Mouse (Mus musculus): Measurements from ENCODE around the gene C1ql4.

Gene C1ql4

DNA sequence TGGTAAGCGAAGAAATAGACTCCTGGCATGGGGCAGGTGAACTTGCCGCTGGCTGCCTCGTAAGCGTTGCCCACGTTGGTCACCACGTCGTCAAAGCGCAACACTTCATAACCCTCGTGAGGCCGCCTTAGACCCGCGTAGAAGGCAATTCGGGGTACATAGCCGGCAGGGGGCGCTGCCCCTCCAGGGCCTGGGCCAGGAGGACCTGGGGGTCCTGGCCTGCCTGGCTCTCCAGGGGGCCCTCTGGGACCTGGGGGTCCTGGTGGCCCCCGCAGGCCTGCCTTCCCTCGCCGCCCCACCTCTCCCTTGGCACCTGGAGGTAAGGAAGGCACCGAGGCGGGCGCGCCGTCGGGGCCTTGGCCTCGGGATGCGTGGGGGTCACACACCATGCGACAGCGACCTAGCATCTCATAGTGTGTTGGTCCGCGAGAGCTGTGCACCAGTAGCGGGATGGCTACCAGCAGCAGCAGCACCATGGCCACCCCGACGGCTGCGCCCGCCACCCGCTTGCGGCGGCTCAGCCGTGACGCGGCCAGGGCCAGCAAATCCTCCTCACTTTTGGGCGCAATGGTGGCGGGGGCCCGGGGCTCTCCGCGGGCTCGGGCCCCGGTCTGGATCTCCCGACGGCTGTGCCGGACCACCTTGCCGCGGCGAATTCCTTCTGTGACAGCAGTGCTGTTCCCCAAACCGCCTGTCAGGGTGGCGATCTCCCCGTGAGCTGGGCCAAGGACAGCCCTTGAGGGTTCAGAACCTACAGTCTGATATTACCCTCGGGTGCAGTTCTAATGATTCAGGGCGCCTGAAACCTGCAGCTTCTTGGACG is at the start of gene C1ql4:
TSS of gene C1ql4 (minus strand) at position 565 of the 823 bp plus-strand sequence.
- DNase-seq, result no peak

DNA sequence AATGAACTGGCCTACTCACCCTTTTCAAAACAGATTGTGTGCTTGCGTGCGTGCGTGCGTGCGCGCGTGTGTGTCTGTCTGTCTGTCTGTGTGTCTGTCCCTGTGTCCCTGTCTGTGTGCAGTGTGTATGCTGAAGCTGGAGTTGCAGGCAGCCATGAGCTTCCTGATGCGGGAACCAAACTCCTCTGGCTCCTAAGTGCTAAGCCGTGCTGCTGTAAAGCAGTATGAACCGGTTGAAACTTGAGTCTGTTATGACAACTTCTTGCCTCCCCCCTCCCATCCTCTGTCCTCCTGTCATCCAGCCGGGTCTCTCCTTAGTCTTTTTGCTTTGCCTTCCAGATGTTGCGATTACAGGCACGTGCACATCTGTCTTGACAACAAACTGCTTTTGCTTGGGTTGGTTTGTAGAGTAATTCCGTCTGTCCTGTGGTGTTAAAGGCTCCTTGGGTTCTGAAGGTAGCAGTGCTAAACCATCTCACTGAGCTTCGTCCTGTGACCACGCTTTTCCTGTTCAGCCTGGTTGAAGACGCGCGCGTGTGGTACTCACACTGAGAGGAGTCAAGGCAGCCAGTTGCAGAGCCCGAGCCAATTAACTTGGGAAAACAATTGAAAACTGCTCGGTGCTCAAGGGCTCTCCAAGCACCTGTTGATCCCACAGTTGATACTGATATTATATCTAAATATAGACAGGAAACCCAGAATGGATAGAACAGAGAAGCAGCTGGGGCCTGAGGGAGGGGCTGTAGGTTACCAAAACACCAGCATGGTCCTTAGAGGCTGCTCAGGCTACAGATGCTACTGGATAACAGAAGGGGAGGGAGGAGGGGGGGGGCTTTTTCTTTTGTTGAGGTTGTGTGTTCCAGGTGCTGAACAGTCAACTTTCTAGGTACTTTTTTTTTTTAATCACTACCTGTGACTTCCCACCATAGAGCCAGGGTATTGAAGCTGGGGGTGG is 42.6 kb upstream of the C1ql4 start:
- DNase-seq, result peak in 1 of 2 experiments; percentile 7

DNA sequence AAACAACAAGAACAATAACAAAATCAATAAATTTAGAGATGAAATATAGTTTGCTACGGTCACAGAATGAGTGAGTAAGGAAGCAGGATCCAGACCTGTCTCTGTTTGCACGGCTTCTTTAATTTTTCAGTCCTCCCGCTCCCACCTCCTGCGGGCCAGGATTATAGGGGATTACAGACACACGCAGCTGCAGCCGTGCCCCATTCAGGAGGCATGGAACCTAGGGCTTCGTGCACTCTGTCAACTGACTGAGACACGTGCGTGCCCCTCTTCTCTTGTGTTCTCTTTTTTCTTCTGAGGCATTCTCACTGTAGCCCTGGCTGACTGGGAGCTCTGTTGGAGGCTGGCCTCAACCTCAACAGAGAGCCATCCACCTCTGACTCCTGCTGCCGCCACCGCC is 41.8 kb upstream of the C1ql4 start:
- peak in 1 of 2 experiments; percentile 4 for DNase-seq

DNA sequence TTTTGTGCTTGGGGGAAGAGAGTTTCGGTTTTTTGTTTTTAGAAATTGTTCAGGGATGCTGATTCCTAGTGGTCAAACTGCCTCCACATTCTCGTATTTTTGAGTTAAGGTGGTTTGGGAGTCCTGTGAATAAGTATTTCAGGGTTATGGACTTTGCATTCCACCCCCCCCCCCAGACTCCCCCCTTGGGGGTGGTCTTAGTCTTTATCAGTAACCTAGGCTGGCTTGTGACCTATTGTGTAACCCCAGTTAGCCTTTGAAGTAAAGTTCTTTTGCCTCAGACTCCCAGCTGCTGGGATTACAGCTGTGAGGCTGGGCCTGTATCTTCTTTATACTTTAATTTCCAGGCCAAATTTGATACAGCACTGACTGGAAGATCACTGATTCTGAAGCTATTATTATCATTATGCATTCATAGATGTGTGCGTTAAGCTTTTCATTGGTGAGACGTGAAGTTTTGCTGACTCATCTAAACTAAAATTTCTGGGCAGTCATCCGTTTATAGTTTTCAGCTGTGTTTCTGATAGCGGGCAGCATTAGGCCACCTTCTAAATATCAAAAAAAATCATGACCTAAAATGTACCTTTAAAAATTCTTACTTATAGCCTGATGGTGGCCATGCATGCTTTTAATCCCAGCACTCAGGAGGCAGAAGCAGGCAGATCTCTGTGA is 40.4 kb upstream of the C1ql4 start:
- DNase-seq, result no peak

DNA sequence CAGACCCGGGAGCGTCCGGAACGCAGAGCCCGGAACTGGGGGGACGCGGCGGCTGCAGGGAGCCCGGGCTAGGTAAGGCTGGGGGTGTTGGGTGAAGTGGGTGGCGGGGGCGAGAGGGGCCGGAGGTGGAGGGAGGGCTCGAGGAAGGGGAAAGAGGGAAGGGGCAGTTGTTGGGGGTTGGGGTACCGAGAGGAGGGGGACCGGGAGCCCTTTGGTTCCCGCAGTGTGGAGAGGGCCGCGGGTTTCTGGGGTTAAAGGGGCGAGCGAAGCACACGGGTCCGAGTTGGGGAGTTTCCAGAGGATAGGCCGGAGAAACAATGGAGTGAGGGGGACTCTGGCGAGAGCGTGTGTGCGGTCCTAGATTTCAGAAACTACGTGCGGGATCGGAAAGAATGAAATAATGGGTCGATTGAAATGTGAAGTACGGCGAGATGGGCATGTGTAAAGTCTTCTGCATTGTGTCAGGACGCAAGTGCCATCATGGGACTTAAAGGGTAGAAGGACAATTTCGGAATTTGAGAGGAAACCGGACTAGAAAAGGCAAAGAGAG is 39.3 kb upstream of the C1ql4 start:
- peak in 1 of 2 experiments; percentile 4 for DNase-seq

DNA sequence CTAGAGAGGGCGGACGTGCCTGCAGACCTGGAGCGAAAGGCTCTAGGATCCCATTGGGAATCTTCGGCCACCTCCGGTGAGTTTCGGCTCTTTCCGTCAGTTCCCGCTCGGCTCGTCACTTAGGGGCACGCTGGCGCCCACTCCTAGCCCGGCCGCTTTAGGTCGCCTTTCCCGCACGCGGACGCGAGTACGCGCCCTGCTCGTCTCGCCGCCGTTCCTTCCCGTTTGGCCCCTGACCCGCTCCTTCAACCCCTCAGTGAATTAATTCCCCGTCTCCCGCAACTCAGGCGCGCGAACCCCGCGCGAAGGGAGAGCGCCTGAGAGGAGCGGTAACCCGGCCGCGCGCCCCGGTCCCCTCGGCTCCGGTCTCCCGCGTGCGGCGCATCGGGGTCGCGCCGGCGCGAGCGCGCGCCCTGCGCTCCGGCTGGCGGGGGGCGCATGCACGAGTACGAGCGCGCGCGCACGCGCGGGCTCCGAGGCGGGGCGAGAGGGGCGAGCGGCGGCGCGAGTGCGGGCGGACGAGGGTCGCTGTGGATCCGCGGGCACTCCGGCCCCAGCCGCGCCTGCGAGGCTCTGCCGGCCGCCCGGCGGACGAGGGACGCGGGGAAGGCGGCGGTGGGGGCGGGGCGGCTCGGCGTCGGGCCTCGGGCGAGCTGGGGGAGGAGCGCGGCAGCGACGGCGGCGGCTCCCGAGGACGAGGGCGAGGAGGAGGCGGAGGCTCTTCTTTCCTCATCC is 38.6 kb upstream of the C1ql4 start:
- DNase-seq, result peak; percentile 34 to 36

DNA sequence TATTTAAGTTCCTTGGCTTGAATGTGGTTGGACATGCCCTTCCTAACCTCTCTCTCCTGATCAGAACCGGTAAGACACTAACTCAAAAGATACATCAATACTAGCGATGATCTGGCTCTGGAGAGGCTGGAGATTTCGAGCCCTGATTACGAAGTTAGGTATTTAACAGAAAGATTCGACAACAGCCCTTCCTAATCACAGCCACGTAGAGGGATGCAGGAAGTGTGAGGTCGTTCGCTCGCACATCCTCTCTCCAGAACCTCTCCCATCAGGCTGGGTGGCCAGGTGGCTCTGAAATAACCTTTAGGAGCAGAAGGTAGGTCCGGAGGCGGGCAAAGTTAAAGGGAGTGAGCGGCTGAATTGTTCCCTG is 38.1 kb upstream of the C1ql4 start, which contains the start of gene Spats2:
TSS of gene Spats2 (plus strand) at position 206 of the 370 bp plus-strand sequence.
- no peak for DNase-seq

DNA sequence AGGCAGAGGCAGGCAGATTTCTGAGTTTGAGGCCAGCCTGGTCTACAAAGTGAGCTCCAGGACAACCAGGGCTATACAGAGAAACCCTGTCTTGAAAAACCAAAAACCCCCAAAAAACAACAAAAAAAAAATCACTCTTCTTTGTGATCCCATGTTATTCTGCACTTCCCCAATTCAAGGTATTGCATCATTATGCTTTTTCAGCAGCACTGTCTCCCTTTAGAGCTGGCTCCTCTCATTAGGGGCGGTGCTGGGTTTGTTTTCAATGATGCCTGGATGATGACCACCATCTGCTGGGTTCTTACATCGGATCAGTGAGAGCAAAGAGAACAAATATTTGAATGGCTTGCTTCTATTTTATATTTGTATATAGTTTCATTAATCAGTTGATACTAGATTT is 35.0 kb upstream of the C1ql4 start:
- DNase-seq, result no peak

DNA sequence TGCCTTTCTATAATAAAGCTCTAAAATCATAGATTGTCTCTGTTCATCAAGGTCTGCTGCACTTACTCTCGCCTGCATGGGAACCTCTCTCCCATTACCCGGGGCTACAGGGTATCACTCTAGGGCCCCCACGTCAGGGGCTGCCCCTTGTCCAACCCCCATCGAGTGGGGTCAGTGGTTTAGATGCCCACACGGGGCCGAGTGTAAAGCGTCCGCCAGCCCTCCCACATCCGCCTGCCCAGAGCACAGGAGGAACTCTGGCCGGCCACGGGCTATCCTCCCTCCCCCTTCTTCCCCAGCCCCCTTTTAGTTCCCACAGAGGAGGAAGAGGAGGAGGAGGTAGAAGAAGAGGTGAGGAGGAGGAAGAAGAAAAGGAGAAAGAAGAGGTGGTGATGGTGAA is 33.2 kb upstream of the C1ql4 start:
- no peak for DNase-seq

DNA sequence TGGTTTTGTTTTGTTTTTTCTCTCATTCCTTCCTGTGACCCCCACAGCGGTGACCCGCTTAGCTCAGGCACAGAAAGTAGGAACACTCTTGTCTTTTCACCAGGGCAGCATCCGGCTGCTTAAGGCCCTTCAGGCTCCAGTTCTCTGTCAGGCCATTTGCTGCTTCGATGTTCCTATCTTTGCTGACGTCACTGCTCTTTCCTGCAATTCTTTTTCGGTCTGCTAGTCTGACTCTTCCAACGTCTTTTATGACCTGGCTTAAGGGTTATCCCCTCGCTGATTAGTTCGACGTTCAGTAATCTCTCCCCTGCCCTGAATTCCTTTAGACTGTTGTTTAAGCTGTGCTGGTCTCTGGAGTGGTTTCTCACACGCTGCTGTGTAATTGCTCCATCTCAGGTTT is 28.9 kb upstream of the C1ql4 start:
- no peak for DNase-seq

DNA sequence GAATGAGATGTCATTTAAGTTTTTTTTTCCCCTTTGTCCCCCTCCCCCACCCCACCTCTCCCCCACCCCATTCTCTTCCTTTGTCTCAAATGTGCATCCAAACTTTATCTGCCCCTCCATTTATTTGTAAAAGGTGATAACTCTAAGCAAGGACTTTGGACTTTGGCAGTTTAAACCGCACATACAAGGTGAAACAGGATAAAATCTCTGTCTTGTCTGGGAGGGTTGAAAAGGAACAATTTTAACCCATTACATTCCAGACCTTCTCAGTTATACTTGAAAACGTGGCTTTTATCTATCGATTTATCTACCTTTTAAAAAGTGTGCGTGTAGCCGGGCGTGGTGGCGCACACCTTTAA is 27.4 kb upstream of the C1ql4 start:
- DNase-seq, result no peak

DNA sequence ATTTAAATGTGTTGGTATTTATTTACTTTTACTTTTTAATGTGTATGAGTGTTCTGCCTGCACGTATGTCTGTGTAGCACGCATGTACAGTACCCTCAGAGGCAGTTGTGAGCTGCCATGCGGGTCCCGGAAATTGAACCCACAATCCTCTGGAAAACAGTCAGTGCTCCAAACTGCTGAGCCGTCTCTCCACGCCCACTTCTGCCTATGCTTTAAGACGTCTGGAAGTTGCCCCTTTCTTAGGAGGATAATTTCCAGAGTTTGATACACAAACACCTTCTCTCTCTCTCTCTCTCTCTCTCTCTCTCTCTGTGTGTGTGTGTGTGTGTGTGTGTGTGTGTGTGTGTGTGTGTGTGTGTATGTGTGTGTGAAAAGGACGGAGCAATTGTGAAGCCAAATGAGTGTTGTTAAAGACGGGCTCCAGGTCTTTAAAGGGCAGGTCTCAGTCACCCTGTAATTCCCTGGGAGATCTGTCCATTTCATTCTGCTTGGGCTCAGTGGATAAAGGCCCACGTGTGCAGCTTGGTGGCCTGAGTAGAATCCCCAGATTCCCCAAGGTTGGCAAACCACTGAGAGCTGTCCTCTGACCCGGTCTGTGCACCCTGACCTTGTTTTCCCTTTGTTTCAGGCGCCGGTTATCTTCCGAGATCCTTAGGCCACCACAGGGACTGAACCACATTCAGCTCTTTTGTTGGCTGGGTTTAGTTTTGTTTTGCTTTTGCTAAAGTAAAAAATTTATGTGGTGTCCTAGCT is 26.9 kb upstream of the C1ql4 start:
- DNase-seq, result no peak

DNA sequence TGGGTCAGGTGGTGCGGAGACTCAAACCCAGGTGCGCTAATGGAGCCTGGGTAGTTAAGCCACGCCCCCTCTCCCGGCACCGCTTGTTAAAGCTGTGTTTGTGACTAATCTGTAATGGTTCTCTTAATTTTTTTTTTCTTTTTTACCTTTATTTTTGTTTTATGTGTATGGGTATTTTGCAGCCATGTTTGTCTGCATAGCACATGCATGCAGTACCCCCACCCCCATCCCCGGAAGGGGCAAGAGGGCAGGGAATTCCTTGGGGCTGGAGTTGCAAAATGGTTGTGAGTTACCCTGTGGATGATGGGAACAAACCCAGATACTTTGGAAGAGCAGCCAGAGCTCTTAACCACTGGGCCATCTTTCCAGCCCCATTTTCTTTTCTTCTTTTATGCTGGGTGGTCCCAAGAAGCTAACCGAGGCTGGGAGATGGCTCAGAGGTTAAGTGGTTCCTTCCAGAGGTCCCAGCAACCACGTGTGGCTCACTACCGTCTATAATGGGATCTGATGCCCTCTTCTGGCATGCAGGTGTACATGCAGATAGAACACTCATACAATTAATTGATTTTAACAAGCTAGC is 25.9 kb upstream of the C1ql4 start:
- DNase-seq, result no peak

DNA sequence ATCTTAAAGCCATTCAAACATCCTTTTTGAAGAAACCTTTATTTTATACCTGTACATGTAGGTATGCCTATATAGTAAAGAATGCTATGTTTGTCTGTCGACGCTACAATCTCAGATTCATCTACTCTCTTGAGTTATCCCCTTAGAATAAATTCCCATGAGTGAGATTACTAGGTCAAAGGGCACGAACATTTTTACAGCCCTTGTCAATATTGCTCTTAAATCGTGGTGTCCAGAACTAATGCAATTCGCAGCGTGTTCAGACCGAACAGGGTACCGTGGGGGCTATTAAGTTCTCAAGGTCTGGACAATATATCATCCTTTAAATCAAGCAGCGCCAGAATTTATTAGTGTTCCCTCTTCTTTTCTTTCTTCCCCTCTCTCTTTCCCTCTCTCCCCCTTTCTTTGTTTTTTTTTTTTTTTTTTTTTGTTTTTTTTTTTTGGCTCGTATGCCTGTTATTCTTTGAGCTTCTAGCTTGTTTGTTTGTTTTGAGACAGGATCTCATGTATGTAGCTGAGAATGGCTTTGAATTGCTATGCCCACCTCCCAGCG is 25.3 kb upstream of the C1ql4 start:
- DNase-seq, result no peak

DNA sequence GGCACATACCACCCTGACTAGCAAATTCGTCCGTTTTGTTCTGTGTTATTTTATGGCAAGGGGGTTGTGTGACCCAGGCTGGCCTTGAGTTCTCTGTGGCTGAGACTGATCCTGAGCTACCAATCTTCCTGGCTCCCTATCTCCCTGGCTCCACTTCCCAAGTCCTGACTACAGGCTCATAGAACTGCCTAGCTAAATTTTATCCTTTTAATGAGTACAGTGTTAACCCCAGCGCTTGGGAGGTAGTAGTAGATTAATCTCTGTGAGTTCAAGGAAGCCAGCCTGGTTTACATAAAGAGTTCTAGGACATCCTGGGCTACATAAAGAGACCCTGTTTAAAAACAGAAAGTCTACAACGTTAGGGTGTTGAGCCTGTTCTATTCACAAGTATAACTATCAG is 24.2 kb upstream of the C1ql4 start:
- no peak for DNase-seq

DNA sequence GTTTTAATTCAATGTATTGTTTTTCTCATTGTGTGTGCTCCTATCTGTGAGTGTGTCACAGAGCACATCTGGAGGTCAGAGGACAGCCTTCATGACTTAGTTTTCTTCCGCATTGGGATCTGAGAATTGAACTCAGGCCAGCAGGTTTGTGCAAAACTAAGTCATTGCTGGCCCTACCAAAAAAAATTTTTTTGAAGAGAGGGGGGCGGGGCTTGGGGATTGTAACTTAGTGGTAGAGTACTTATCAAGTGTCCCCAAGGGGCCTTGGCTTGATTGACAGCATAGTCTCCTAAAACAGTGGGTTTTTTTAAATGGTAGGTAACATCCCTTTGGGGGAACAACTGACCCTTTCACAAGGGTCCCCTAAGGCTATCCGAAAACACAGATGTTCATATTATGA is 23.5 kb upstream of the C1ql4 start:
- no peak for DNase-seq

DNA sequence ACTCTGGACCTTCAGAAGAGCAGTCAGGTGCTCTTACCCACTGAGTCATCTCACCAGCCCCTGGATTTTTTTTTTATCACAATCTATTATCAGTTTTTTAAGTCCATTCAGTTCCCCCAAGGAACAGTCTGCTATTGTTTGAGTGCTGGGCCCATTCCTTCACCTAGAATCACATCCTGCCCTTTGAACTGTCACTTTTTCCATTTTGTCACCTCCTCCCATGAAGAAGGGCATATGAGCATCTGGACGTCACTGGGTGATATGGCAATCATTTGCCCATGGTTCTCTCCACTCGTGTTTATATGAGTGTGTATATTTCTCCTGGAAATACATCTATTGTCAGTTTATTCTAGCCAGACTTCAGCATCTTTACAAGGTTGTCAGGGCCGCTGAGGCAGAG is 20.2 kb upstream of the C1ql4 start:
- DNase-seq, result no peak

DNA sequence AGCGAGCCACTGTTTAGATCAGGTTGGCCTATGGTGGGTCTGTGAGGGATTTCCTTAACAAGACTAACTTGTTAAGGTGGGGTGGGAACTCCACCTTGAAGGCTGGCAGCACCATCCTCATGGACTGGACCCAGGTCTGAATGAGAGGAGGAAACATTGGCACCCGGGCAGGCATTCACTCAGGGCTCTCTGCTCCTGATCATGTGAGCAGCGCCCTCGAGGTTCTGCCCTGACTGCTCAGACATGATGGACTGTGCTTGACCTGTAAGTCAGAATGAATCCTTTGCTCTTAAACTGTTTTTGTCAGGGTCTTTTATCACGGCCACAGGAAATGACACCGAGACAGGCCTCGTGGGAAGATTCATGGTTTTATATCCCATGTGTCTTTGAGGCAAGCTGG is 17.6 kb upstream of the C1ql4 start:
- DNase-seq, result no peak

DNA sequence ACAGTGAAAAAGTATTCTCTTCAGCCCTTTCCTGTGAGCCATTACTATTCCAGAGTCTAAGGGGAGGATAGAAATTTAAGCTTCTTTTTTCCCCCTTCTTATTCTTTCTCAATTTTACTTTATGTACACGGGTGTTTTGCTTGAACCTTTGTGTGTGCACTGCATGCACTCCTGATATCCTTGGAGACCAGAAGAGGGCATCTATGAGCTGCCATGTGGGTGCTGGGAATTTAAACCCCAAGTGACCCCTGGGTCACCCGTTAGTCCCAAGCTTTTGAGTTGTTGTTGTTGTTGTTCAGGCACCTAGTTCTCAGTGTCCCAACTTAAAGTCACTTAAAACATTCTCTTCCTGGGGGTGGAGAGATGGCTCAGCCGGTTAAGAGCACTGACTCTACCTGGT is 12.4 kb upstream of the C1ql4 start:
- DNase-seq, result no peak

DNA sequence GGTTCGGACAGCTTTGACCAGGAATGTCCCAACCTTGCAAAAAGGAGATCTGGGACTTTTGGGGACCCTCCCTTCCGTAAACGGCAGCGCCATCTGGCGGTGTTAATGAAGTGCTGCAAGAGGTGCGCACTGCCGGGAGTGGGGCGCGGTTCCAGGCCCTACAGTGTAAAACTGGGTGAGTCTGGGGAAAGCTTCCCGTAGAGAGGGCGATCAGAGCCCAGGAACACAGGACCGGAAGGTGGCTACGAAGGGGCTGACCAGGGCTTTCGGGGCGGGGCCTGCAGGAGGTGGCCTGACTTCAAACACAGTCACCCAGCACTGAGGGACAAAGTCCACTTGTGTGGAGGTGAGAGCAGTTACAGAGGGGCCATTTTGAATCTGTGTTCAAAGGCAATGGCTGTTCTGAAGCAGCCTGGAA is 11.5 kb upstream of the C1ql4 start:
- no peak for DNase-seq

DNA sequence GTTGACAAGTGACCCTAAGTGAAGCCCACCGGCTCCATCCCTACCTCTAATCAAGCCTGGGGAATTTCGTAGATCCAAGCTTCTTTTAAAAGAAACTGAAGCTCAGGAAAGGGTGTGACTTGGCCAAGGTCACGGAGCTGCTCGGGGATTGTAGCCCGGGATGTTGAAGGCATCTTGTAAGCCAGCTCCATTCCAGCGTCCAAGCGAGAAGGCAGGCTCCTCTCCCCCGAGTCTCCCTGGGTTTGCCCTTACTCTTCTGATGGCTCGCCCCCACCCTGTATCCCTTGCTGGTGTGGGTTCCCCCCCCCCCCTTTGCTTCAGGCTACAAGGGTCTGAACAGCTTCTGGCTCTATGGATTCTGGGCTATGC is 10.9 kb upstream of the C1ql4 start:
- DNase-seq, result no peak
